Mouse (Mus musculus): Measurements from ENCODE around the gene Gm10719.
"Not testable (repeated sequence)": the region's sequence is repeated elsewhere in the genome, so short reads cannot be mapped to it uniquely, and the experiment has no call there.

The Gm10719 gene

DNA sequence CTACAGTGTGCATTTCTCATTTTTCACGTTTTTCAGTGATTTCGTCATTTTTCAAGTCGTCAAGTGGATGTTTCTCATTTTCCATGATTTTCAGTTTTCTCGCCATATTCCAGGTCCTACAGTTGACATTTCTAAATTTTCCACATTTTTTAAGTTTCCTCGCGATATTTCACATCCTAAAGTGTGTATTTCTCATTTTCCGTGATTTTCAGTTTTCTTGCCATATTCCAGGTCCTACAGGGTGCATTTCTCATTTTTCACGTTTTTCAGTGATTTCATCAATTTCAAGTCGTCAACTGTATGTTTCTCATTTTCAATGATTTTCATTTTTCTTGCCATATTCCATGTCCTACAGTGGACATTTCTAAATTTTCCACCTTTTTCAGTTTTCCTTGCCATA, at the start of gene Gm10719:
Gene Gm10719 (plus strand): TSS at position 301 of the 400 bp plus-strand sequence.
- not testable (repeated sequence) for DNase-seq

- DNase-seq = peak; percentile 91
Observed at GRCm38 (mm10) chr9:3000445-3000972, 16.7 kb upstream of the Gm10719 start, which contains the start of gene Gm10722. TSS of gene Gm10722 (plus strand) at chr9:3000922.

DNA sequence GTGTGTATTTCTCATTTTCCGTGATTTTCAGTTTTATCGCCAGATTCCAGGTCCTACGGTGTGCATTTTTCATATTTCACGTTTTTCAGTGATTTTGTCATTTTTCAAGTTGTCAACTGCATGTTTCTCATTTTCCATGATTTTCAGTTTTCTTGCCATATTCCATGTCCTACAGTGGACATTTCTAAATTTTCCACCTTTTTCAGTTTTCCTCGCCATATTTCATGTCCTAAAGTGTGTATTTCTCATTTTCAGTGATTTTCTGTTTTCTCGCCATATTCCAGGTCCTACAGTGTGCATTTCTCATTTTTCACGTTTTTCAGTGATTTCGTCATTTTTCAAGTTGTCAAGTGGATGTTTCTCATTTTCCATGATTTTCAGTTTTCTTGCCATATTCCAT, 16.2 kb upstream of the Gm10719 start:
- DNase-seq = peak; percentile 60

GRCm38 (mm10) chr9:3001948-3002659, 15.1 kb upstream of the Gm10719 start:
- peak; percentile 98 for DNase-seq

DNA sequence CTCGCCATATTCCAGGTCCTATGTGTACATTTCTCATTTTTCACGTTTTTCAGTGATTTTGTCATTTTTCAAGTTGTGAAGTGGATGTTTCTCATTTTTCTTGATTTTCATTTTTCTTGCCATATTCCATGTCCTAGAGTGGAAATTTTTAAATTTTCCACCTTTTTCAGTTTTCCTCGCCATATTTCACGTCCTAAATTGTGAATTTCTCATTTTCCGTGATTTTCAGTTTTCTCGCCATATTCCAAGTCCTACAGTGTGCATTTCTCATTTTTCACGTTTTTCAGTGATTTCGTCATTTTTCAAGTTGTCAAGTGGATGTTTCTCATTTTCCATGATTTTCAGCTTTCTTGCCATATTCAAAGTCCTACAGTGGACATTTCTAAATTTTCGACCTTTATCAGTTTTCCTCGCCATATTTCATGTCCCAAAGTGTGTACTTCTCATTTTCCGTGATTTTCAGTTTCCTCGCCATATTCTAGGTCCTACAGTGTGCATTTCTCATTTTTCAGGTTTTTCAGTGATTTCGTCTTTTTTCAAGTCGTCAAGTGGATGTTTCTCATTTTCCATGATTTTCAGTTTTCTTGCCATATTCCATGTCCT, 14.3 kb upstream of the Gm10719 start, which contains the start of gene Gm11168:
Gene Gm11168 (plus strand): TSS at position 553 of the 603 bp plus-strand sequence.
- not testable (repeated sequence) for DNase-seq

- DNase-seq = not testable (repeated sequence)
Observed at GRCm38 (mm10) chr9:3006179-3006578, 11.0 kb upstream of the Gm10719 start.

DNA sequence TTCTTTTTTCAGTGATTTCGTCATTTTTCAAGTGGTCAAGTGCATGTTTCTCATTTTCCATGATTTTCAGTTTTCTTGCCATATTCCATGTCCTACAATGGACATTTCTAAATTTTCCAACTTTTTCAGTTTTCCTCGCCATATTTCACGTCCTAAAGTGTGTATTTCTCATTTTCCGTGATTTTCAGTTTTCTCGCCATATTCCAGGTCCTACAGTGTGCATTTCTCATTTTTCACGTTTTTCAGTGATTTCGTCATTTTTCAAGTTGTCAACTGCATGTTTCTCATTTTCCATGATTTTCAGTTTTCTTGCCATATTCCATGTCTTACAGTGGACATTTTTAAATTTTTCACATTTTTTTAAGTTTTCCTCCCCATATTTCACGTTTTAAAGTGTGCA, 10.6 kb upstream of the Gm10719 start:
- DNase-seq = peak; percentile 100

- DNase-seq = not testable (repeated sequence)
Observed at GRCm38 (mm10) chr9:3007272-3007671, 9.9 kb upstream of the Gm10719 start.

DNA sequence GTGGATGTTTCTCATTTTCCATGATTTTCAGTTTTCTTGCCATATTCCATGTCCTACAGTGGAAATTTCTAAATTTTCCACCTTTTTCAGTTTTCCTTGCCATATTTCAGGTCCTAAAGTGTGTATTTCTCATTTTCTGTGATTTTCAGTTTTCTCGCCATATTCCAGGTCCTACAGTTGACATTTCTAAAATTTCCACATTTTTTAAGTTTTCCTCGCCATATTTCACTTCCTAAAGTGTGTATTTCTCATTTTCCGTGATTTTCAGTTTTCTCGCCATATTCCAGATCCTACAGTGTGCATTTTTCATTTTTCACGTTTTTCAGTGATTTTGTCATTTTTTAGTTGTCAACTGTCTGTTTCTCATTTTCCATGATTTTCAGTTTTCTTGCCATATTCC, 7.9 kb upstream of the Gm10719 start:
- DNase-seq = not testable (repeated sequence)

DNA sequence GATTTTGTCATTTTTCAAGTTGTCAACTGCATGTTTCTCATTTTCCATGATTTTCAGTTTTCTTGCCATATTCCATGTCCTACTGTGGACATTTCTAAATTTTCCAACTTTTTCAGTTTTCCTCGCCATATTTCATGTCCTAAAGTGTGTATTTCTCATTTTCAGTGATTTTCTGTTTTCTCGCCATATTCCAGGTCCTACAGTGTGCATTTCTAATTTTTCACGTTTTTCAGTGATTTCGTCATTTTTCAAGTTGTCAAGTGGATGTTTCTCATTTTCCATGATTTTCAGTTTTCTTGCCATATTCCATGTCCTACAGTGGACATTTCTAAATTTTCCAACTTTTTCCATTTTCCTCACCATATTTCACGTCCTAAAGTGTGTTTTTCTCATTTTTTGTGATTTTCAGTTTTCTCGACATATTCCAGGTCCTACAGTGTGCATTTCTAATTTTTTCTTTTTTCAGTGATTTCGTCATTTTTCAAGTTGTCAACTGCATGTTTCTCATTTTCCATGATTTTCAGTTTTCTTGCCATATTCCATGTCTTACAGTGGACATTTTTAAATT, 5.1 kb upstream of the Gm10719 start:
- DNase-seq = not testable (repeated sequence)

DNA sequence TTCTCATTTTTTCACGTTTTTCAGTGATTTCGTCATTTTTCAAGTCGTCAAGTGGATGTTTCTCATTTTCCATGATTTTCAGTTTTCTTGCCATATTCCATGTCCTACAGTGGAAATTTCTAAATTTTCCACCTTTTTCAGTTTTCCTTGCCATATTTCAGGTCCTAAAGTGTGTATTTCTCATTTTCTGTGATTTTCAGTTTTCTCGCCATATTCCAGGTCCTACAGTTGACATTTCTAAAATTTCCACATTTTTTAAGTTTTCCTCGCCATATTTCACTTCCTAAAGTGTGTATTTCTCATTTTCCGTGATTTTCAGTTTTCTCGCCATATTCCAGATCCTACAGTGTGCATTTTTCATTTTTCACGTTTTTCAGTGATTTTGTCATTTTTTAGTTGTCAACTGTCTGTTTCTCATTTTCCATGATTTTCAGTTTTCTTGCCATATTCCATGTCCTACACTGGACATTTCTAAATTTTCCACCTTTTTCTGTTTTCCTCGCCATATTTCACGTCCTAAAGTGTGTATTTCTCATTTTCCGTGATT, 4.4 kb upstream of the Gm10719 start, which contains the start of gene Gm10721:
Gene Gm10721 (plus strand): TSS at position 408 of the 547 bp plus-strand sequence.
- not testable (repeated sequence) for DNase-seq

- not testable (repeated sequence) for DNase-seq
Observed at GRCm38 (mm10) chr9:3015354-3015753, 1.9 kb upstream of the Gm10719 start, which contains the start of gene Gm10720. TSS of gene Gm10720 (plus strand) at chr9:3015654.

- DNase-seq = not testable (repeated sequence)
Observed at GRCm38 (mm10) chr9:3015896-3016295, 1.3 kb upstream of the Gm10719 start.

GRCm38 (mm10) chr9:3018944-3019343, 1.7 kb downstream of the Gm10719 start:
- not testable (repeated sequence) for DNase-seq

DNA sequence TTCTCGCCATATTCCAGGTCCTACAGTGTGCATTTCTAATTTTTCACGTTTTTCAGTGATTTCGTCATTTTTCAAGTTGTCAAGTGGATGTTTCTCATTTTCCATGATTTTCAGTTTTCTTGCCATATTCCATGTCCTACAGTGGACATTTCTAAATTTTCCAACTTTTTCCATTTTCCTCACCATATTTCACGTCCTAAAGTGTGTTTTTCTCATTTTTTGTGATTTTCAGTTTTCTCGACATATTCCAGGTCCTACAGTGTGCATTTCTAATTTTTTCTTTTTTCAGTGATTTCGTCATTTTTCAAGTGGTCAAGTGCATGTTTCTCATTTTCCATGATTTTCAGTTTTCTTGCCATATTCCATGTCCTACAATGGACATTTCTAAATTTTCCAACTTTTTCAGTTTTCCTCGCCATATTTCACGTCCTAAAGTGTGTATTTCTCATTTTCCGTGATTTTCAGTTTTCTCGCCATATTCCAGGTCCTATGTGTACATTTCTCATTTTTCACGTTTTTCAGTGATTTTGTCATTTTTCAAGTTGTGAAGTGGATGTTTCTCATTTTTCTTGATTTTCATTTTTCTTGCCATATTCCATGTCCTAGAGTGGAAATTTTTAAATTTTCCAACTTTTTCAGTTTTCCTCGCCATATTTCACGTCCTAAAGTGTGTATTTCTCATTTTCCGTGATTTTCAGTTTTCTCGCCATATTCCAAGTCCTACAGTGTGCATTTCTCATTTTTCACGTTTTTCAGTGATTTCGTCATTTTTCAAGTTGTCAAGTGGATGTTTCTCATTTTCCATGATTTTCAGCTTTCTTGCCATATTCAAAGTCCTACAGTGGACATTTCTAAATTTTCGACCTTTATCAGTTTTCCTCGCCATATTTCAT, 2.9 kb downstream of the Gm10719 start:
- DNase-seq = peak; percentile 79

DNA sequence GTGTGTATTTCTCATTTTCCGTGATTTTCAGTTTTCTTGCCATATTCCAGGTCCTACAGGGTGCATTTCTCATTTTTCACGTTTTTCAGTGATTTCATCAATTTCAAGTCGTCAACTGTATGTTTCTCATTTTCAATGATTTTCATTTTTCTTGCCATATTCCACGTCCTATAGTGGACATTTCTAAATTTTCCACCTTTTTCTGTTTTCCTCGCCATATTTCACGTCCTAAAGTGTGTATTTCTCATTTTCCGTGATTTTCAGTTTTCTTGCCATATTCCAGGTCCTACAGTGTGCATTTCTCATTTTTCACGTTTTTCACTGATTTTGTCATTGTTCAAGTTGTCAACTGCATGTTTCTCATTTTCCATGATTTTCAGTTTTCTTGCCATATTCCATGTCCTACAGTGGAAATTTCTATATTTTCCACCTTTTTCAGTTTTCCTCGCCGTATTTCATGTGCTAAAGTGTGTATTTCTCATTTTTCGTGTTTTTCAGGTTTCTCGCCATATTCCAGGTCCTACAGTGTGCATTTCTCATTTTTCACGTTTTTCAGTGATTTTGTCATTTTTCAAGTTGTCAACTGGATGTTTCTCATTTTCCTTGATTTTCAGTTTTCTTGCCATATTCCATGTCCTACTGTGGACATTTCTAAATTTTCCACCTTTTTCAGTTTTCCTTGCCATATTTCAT, 5.3 kb downstream of the Gm10719 start:
- peak; percentile 94 for DNase-seq

DNA sequence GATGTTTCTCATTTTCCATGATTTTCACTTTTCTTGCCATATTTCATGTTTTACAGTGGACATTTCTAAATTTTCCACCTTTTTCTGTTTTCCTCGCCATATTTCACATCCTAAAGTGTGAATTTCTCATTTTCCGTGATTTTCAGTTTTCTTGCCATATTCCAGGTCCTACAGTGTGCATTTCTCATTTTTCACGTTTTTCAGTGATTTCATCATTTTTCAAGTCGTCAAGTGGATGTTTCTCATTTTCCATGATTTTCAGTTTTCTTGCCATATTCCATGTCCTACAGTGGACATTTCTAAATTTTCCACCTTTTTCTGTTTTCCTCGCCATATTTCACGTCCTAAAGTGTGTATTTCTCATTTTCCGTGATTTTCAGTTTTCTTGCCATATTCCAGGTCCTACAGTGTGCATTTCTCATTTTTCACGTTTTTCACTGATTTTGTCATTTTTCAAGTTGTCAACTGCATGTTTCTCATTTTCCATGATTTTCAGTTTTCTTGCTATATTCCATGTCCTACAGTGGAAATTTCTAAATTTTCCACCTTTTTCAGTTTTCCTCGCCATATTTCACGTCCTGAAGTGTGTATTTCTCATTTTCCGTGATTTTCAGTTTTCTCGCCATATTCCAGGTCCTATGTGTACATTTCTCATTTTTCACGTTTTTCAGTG, 6.2 kb downstream of the Gm10719 start, which contains the start of gene Gm10718:
Gene Gm10718 (plus strand): TSS at position 236 of the 673 bp plus-strand sequence.
- peak; percentile 89 for DNase-seq

DNA sequence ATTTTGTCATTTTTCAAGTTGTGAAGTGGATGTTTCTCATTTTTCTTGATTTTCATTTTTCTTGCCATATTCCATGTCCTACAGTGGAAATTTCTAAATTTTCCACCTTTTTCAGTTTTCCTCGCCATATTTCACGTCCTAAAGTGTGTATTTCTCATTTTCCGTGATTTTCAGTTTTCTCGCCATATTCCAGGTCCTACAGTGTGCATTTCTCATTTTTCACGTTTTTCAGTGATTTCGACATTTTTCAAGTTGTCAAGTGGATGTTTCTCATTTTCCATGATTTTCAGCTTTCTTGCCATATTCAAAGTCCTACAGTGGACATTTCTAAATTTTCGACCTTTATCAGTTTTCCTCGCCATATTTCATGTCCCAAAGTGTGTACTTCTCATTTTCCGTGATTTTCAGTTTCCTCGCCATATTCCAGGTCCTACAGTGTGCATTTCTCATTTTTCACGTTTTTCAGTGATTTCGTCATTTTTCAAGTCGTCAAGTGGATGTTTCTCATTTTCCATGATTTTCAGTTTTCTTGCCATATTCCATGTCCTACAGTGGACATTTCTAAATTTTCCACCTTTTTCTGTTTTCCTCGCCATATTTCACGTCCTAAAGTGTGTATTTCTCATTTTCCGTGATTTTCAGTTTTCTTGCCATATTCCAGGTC, 6.9 kb downstream of the Gm10719 start:
- peak; percentile 100 for DNase-seq

- DNase-seq = peak; percentile 80
Observed at GRCm38 (mm10) chr9:3024912-3025467, 7.8 kb downstream of the Gm10719 start, which contains the start of gene Gm10717. TSS of gene Gm10717 (plus strand) at chr9:3025417.

DNA sequence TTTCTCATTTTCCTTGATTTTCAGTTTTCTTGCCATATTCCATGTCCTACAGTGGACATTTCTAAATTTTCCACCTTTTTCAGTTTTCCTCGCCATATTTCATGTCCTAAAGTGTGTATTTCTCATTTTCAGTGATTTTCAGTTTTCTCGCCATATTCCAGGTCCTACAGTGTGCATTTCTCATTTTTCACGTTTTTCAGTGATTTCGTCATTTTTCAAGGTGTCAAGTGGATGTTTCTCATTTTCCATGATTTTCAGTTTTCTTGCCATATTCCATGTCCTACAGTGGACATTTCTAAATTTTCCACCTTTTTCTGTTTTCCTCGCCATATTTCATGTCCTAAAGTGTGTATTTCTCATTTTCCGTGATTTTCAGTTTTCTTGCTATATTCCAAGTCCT, 8.4 kb downstream of the Gm10719 start:
- peak; percentile 93 for DNase-seq

All from heart, adult 11 months (tissue).